Mouse (Mus musculus) megakaryocyte, adult 5-6 weeks (primary cell): ENCODE measurements around the gene Mark3. TPM values are rescaled to one million over a fixed set of nuclear protein-coding genes. Genes with fewer than 3 reads are reported as not detected.

Experiments
- ATAC-seq: 2 replicates; pipeline ENCODE4 v1.8.0; 2016; ENCODE audit warnings: mild to moderate bottlenecking, inconsistent platforms; ENCODE audit not compliant: poor library complexity, severe bottlenecking
- total RNA-seq, 2 experiments: library from RNA; stranded (forward) in 1 of 2; stranded (reverse) in 1 of 2; fragments of 153-499, 151-499 nt in 1 of 2; fragments of 221-1000, 200-1000 nt in 1 of 2; gene quantifications; 2 replicates each; pipeline versions ENCODE4 v1.2.3 to v1.2.4; 2015 to 2017

The Mark3 gene
- total RNA-seq, 2 experiments from 2014 or later: 61.6 to 80.9 TPM

DNA sequence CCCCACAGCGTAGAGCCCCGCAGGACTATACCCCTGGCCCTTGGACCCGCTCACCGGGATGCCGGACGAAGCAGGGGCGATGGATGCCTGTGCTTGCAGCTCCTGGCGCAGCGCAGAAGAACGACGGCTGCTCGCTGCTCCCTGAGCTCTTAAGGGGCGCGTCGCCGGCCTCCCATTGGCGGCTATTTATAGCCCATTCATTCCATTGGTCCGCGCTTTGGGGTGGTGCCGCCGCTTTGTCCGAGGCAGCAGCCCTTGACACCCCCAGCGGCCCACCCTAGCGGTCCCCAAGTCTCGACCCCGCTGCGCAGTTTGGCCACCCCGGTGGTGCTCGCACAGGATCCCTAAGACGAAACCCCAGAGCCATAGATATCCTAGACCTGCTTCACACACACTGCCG is 97.9 kb downstream of the Mark3 start, which contains the start of gene Ckb:
Gene Ckb (minus strand): TSS at position 163 of the 400 bp plus-strand sequence.
- ATAC-seq: no peak

DNA sequence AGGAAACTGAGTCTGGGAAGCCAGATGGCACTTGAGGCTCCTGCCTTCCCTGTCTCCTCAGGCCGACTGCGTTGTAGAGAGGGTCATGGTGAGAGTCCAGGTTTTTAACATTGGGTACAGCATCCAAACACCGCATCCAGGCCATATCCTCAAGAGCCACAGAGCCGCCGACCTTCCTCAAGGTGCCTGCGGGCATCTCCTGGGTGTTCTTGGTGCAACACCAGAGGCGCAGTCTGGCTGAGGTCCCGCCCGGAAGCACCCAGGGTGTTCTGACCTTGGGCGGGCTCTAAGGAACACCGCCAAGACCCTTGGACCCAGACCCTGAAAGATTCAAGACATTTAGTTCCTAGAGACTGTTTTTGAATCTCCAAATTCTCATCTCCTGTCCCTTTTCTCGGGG is 98.3 kb downstream of the Mark3 start:
- no peak for ATAC-seq

GRCm38 (mm10) chr12:111674850-111675486 is 100.6 kb downstream of the Mark3 start:
- ATAC-seq: peak; percentile 41; the same call in 1 of the 2 replicates

GRCm38 (mm10) chr12:111675797-111676580 is 101.7 kb downstream of the Mark3 start:
- ATAC-seq: no peak

DNA sequence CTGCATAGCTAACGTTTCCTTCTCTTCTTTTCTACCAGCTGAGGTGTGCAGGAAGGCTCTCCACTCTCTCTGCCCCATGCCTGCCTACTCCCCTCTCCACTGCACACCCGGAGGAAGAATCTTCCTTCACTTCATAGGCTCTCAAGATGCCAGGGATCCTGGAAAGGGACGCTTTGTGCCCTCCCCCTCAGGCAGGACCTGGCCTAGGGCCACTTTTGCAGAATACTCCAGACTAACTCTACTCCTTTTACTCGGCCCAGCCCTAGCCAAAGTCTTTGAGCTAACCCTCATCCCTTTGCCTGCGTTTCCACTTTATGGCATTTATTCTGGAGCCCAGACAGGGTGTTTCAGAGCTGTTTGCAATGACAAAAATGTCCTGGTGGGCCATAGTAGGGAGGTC is 103.1 kb downstream of the Mark3 start:
- no peak for ATAC-seq

DNA sequence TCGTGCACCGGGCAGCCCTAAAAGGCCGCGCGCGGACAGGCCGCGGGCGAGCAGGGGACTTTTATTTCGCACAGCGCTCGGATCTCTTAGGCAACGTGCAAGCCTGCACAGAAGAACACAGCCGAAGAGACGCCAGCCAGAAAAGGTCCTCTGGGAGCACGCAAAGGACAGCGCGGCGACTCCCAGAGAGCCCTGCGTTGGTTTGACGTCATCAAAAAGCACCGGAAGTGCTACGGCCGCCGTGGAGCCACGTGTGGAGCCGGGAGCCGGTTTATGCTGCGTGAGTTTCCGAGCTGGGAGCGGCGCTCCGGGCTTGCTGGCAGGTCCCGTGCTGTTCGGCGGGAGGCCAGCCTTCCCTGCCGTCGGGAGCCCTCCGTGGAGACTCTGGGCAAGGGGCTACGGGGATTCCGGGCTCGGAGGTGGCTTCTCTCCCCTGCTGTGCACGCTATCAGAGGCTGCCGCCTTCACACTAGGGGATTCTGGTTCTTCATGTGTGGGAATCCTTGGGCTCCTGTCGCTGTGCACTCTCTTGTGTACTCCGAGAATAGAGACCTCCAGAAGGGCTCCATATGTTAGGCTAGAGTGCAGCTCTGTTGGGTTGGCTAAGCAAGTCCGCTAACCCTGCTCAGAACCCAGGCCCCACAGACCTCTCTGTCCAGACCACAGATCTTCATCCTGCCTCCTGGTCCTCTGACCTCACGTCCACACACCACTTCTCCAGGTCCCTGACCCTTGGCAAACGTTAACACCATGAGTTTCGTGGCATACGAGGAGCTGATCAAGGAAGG is 103.8 kb downstream of the Mark3 start, which contains the start of gene Trmt61a:
Gene Trmt61a (plus strand): TSS at position 224 of the 788 bp plus-strand sequence.
- ATAC-seq: peak; percentile 87

DNA sequence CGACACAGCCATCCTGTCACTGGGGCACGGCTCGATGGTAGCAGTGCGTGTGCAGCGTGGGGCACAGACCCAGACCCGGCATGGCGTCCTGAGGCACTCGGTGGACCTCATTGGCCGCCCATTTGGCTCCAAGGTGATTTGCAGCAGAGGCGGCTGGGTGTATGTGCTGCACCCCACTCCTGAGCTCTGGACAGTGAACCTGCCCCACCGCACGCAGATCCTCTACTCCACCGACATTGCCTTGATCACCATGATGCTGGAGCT is 104.3 kb downstream of the Mark3 start:
- ATAC-seq: no peak

GRCm38 (mm10) chr12:111678997-111679396 is 104.7 kb downstream of the Mark3 start:
- no peak for ATAC-seq

- ATAC-seq: no peak
Measured at GRCm38 (mm10) chr12:111680661-111681060, 106.3 kb downstream of the Mark3 start.

GRCm38 (mm10) chr12:111681305-111681704 is 107.0 kb downstream of the Mark3 start:
- ATAC-seq: no peak

- no peak for ATAC-seq
Measured at GRCm38 (mm10) chr12:111682003-111682402, 107.7 kb downstream of the Mark3 start.

GRCm38 (mm10) chr12:111682806-111683205 is 108.5 kb downstream of the Mark3 start:
- no peak for ATAC-seq

GRCm38 (mm10) chr12:111686390-111686789 is 112.1 kb downstream of the Mark3 start:
- ATAC-seq: no peak

DNA sequence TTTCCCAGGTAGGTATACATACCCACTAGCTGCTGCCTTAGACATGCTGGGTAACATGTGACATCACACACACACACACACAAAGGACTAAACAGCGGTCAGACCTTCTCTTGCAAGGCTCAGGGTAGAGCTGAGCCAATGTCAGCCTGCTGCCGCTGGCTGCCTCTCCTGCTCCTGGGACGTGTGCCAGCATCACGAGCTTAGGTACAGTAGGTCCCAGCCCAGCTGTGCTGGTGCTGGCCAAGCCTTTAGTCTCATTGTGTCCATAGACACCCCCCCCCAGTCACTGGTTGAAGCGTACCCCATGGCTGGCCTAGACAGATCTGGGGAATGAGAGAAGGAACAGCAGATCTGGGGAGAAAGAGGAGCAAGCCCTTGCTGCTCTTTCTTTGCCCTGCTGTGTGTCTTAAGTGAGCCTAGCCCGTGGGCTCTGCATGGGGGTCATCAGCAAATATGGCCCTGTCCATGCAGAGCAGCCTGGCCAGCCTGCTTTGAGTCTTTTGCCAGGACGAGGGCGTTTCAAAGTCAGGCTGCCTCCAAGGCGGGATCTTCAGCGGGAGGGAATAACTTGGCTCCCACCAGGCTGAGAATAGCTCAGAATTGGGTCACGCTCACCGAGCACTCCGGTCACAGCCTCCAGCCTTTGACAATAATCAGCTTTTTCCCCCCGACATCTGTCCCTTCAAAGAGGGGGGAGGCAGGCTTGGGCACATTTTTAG is 113.2 kb downstream of the Mark3 start:
- ATAC-seq: no peak

GRCm38 (mm10) chr12:111688069-111688428 is 113.7 kb downstream of the Mark3 start:
- ATAC-seq: no peak

DNA sequence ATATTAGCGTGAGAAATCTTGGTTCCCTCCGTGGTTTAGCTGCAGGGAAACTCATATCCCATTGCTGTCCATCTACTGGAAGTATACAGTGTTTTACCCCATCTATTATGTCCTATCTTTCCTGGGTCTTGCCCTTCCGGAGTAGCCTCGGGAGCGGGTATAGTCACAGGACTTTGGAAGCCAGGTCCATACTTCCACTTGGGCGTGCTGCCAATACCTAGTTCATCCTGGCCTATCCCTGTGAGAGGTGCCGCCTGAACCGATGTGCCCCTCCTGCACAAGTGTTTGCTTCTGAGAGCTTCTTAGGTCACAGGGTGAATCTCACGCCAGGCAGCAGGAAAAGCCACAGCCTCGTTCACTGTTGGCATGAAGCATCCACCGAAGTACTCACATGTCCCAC is 115.1 kb downstream of the Mark3 start:
- no peak for ATAC-seq

- ATAC-seq: peak; percentile 76
Measured at GRCm38 (mm10) chr12:111691346-111691872, 117.1 kb downstream of the Mark3 start.

DNA sequence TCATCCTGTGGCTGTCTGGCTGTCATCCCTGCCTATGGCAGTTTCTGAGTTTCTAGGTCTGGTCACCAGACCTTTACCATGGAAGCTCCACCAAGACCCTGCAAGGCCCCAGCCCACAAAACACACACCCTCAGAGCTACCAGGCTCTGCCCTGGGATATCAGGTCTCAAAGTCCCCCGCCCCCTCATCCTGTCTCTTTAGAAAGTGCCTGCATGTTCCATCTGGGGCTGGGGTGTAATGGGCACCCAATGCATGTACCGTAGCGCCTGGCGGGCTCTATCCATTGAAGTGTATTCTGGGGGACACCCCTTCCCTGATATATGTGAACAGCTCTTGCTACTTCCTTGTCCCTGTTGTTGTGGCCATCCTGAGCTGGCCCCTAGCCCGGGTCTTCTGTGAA is 118.6 kb downstream of the Mark3 start:
- no peak for ATAC-seq

DNA sequence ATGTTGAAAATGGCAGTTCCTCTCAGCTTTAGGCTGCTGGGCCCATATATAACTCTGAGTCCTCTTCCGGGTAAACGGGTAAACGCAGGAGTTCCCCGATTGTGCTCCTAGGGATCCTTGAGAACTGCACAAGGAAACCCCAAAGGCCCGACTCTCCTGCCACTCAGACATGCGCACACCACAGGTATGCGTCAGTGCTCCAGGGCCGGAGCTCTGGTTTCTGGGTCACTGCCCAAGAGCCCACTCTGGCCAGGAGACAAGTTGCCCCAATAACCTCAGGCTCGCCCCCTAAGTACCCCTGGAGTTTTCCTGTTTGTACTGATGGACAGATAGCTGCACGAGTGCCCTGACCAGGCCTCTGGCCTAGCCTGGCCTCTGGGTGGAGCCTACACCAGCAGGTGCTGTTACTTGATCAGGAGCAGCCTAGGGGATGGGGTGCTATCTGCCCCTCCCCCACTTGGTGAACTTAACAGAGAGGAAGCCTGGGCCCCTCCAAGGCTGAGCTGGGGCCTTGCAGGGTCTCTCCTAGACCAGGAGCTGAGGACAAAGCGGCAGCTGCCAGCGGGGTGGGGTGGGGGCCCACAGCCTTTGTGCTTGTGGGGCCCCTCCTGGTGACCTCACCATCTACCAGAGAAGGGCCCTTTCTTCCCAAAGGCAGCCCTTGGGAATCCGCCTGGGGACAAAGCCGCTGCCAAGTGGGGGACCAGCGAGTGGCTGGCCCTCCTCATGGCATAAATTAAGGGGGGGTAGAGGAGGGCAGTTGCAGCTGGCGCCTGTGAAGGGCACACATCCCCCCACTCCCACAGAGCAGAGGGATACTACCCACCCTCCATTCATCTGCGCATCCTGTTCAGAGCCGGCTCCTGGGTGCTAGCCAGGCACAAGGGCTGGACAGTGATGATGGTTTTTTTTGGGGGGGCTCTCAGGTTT is 119.3 kb downstream of the Mark3 start:
- ATAC-seq: no peak
